Mouse (Mus musculus) C2C12 (cell line): ENCODE data around the gene Tusc2.

ENCODE experiments used
- CEBPB ChIP-seq: IDR thresholded peaks from one replicate; pipeline ENCODE4 v1.6.1; 2011; ENCODE audit warnings: low read depth, mild to moderate bottlenecking, control low read depth, moderate library complexity
- CTCF ChIP-seq: IDR thresholded peaks from one replicate; pipeline ENCODE4 v1.5.1; 2011; ENCODE audit not compliant: control insufficient read depth, insufficient read depth, insufficient read length
- MAX ChIP-seq: IDR thresholded peaks from one replicate; pipeline ENCODE4 v1.6.1; 2011; ENCODE audit warnings: mild to moderate bottlenecking, control low read depth
- MYOD1 ChIP-seq: IDR thresholded peaks from one replicate; pipeline ENCODE4 v1.6.1; 2011; ENCODE audit warnings: low read depth; ENCODE audit not compliant: control insufficient read depth, insufficient read length
- MYOG ChIP-seq: IDR thresholded peaks from one replicate; pipeline ENCODE4 v1.6.1; 2011; ENCODE audit not compliant: control insufficient read depth, insufficient read length; ENCODE audit errors: extremely low read depth
- USF1 ChIP-seq: IDR thresholded peaks from one replicate; pipeline ENCODE4 v1.6.1; 2011; ENCODE audit warnings: low read depth, mild to moderate bottlenecking, control low read depth, moderate library complexity

DNA sequence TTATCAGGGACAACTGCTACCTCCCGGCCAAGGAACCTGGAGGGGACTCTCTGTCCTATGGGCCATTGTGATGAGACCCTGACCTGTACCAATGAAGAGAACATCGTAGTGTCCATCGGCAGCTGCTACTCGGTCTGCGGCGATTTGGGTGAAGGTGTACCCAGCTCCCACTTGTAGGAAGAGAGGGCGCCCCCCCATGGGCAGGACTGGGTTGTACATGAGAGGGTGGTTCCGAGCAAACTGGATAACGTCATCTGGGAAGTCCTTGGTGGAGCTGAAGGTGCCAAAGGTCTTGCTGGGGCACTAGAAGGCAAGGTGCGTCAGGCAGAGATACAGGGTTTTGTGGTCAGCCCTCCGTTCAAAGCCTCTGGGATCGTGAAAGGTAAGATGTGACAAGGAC lies 37.7 kb downstream of the Tusc2 start:
- TF ChIP-seq CTCF, result no peak
- TF ChIP-seq MYOD1, result no peak
- TF ChIP-seq MAX, result no peak
- no peak for TF ChIP-seq USF1
- no peak for TF ChIP-seq MYOG
- TF ChIP-seq CEBPB, result no peak
